Mouse (Mus musculus) E14TG2a.4 (cell line): ENCODE measurements at regions not wholly inside any gene's neighbourhood (a gene's known extent, or its start where the extent isn't known, plus 50 kb on each side); places are given as distances from the start of the nearest gene placed in this dataset.

Experiments used
- CTCF ChIP-seq: conservative IDR thresholded peaks from 2 replicates; pipeline ENCODE4 v1.5.1; 2014; ENCODE audit warnings: low read length
- NANOG ChIP-seq: IDR thresholded peaks from 2 replicates; pipeline ENCODE4 v1.6.1; 2014; ENCODE audit warnings: borderline replicate concordance, low read length, mixed read lengths
- POU5F1 ChIP-seq: IDR thresholded peaks from 2 replicates; pipeline ENCODE4 v1.6.1; 2014; ENCODE audit warnings: low read length, borderline replicate concordance

DNA sequence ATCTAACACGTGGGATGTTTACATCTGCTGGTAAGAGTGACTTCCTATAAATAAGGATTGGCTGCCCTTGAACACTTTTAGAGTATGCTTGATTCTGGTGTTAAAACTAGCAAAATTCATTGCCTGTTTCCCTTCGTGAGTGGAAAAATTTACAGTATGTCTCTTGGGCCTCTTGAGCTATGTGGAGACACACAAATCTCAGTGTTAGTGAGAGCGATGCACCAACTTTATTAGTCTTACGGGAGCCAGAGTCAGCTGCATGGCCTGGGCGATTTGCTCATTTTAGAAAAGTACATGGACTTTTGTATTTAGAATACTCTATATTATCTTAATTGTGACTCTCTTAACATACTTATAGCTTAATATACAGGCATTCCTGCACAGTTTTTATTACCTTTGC is 430.0 kb downstream of the Chl1 start:
- TF ChIP-seq NANOG = no peak
- no peak for TF ChIP-seq CTCF
- no peak for TF ChIP-seq POU5F1
